Mouse (Mus musculus): ENCODE results near the gene Phtf2. TPM values are rescaled to one million over a fixed set of nuclear protein-coding genes. Genes with fewer than 3 reads are reported as not detected.
"Not testable (repeated sequence)": the region's sequence is repeated elsewhere in the genome, so short reads cannot be mapped to it uniquely, and the experiment has no call there.

The Phtf2 gene
- polyA plus RNA-seq, 1 experiment, result 2.7 TPM

DNA sequence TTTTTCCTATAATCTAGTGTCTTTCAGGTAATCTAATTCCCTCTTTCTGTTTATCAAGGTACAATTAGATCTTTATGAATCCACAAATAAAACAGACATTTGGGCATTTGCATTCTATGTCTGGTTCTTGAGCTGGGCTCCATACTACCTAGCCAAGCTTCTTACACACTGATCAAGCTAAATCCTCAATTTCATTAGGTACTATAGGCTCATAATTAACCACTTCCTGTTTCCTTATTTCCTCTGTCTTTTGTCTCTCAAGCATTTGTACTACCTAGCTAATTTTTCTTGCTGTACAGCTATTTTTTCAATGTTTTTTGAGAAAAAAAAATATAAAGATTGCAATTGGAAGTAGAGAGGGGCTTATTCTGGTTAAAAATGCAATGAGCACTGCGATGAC, 44.8 kb downstream of the Phtf2 start:
- H3K4me1 ChIP-seq (ENCODE audit: control insufficient read depth, insufficient read depth, low read length), result no peaks in the 10 kb centered on the region; the same call in 1 of the 2 replicates
- WGBS, result 100% methylated on average over 1 of the region's 1 CpGs

DNA sequence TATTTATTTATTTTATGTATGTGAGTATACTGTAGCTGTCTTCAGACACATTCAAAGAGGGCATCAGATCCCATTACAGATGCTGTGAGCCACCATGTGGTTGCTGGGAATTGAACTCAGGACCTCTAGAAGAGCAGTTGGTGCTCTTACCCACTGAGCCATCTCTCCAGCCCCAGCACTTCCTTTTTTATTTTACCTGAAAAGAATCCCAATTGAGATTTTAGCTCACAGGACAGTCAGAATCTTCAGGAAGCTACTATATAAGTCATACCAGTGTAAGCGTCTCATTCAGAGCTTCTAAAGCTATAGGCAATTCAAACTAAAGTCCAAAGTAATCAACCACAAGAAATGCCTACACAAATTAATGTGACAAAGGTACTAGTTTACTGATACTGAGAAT, 47.5 kb downstream of the Phtf2 start:
- Histone ChIP-seq H3K4me1 (ENCODE audit: control insufficient read depth, insufficient read depth, low read length) (peaks cover 4% of the 10 kb centered on the region; the same call in 1 of the 2 replicates), H3K4me3 (replicated peaks; ENCODE audit: extremely low read depth, low read depth, low read length) (no peak overlapping the region)
- TF ChIP-seq CTCF (IDR thresholded peaks at IDR 0.05; ENCODE audit: insufficient read depth, low read length) (no peak), POLR2A (IDR thresholded peaks at IDR 0.05; ENCODE audit: borderline replicate concordance, extremely low read depth, low read depth, low read length) (no peak)
- no peak for DNase-seq
- 94% methylated on average over 1 of the region's 1 CpGs for WGBS

More for the DNA sequence above, 44.8 kb downstream of the Phtf2 start:
- DNase-seq, result no peak
- H3K4me3 ChIP-seq (replicated peaks; ENCODE audit: extremely low read depth, low read depth, low read length), result no peak overlapping the region
- TF ChIP-seq POLR2A (IDR thresholded peaks at IDR 0.05; ENCODE audit: borderline replicate concordance, extremely low read depth, low read depth, low read length), result no peak
- no peak for TF ChIP-seq CTCF (IDR thresholded peaks at IDR 0.05; ENCODE audit: insufficient read depth, low read length)

DNA sequence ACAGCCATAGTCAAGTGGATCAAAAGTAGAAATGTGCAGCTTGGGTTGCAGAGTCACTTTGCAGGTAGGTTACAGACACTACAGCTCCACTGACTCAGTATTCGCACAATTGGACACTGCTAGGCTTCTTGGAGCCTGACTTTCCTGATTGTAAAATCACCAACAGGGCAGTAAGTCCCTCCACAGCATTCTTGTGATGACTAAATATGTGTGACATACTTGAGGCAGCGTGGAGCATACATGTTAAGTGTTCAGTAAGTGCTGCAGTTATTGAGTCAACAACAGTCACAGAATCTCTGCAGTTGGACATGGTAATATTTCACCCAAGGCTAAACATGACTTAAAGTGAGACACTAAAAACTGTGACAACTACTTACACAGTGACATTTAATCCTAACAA, 50.5 kb downstream of the Phtf2 start:
- TF ChIP-seq POLR2A (IDR thresholded peaks at IDR 0.05; ENCODE audit: borderline replicate concordance, extremely low read depth, low read depth, low read length) (no peak), CTCF (IDR thresholded peaks at IDR 0.05; ENCODE audit: insufficient read depth, low read length) (no peak)
- no peak for DNase-seq
- peaks cover 4% of the 10 kb centered on the region; the same call in 1 of the 2 replicates for H3K4me1 ChIP-seq (ENCODE audit: control insufficient read depth, insufficient read depth, low read length)
- 61% methylated on average over 2 of the region's 2 CpGs for WGBS
- no peak overlapping the region for H3K4me3 ChIP-seq (replicated peaks; ENCODE audit: extremely low read depth, low read depth, low read length)

DNA sequence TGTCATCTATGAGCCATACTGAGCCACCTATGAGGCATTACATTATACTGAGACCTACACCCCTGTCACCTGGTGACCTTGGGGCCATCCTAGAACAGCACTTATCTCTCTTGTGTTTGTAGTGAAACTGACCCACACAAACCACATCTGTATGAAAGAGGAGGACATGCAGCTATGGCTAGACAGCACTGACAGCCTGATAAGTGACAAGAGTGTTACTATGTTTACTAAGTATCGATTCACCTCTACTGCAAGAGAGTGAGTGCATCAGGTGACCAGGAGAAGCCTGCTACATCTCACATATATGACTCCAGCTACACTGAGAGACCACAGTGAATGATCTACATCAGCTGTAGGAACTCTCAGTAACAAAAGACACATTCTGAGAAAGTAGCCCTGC, 51.2 kb downstream of the Phtf2 start:
- TF ChIP-seq POLR2A (IDR thresholded peaks at IDR 0.05; ENCODE audit: borderline replicate concordance, extremely low read depth, low read depth, low read length) (no peak), CTCF (IDR thresholded peaks at IDR 0.05; ENCODE audit: insufficient read depth, low read length) (no peak)
- peaks cover 4% of the 10 kb centered on the region; the same call in 1 of the 2 replicates for H3K4me1 ChIP-seq (ENCODE audit: control insufficient read depth, insufficient read depth, low read length)
- H3K4me3 ChIP-seq (replicated peaks; ENCODE audit: extremely low read depth, low read depth, low read length), result no peak overlapping the region
- WGBS, result 60% methylated on average over 1 of the region's 1 CpGs
- no peak for DNase-seq

DNA sequence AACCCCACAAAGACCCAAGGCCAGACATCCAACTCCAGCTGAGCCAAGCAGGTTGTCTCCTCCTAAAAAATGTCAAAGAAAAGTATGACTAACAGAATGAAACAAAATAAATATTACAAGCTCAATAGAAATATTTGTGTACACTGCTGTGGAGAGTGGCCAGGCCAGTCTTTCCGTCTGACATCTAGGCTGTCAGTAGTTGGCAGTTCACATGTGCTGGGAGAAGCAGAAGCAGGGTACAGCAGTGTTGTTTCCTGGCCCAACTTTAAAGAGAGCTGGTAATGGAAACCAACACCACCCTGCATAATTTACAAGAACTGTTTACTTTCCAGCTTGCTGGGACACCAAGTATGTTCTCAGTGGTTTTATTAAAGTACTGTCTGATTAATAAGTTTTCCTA, 60.3 kb downstream of the Phtf2 start:
- H3K4me1 ChIP-seq (ENCODE audit: control insufficient read depth, insufficient read depth, low read length), result no peaks in the 10 kb centered on the region; the same call in 1 of the 2 replicates
- H3K4me3 ChIP-seq (replicated peaks; ENCODE audit: extremely low read depth, low read depth, low read length), result no peak overlapping the region
- 23% methylated on average over 1 of the region's 1 CpGs for WGBS
- no peak for TF ChIP-seq CTCF (IDR thresholded peaks at IDR 0.05; ENCODE audit: insufficient read depth, low read length)
- no peak for TF ChIP-seq POLR2A (IDR thresholded peaks at IDR 0.05; ENCODE audit: borderline replicate concordance, extremely low read depth, low read depth, low read length)
- DNase-seq, result no peak

DNA sequence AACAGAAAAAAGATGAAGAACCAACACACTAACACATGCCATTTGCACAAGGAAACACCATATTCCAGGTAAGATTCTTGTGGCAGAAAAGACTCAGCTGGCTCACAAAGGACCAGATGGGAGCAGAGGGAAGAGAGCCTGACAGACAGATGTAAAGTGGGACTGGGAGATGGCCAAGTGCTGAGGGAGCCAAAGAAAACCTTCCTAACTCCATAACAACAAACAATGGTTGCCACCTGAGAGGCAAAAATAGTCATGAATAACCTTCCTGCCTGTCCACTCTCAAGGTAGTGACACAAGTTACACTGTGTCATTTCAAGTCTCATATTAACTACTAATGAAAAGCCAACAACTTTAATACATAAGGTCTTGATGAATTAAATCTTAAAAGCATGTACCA, 60.8 kb downstream of the Phtf2 start:
- TF ChIP-seq CTCF (IDR thresholded peaks at IDR 0.05; ENCODE audit: insufficient read depth, low read length) (no peak), POLR2A (IDR thresholded peaks at IDR 0.05; ENCODE audit: borderline replicate concordance, extremely low read depth, low read depth, low read length) (no peak)
- no peak for DNase-seq
- Histone ChIP-seq H3K4me1 (ENCODE audit: control insufficient read depth, insufficient read depth, low read length) (no peaks in the 10 kb centered on the region; the same call in 1 of the 2 replicates), H3K4me3 (replicated peaks; ENCODE audit: extremely low read depth, low read depth, low read length) (no peak overlapping the region)

DNA sequence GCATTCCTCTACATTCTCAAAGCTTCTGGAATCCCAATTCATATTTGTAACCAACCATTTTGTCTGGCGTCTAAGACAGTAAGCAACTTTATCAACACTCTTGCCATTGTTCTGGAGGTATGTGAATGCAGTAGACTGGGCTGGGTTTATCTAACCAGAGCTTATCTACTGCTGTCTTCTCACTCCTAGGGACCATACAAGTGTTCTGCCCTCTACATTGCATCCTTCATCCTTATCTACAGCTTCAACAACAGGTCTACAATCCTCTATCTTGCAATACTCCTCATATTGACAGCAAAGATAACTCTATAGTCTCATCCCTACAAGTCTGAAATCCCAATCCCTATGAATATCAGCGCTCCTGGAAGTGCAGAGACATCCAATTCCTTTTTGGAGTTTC, 66.8 kb downstream of the Phtf2 start:
- peaks cover 2% of the 10 kb centered on the region; the same call in 1 of the 2 replicates for H3K4me1 ChIP-seq (ENCODE audit: control insufficient read depth, insufficient read depth, low read length)

DNA sequence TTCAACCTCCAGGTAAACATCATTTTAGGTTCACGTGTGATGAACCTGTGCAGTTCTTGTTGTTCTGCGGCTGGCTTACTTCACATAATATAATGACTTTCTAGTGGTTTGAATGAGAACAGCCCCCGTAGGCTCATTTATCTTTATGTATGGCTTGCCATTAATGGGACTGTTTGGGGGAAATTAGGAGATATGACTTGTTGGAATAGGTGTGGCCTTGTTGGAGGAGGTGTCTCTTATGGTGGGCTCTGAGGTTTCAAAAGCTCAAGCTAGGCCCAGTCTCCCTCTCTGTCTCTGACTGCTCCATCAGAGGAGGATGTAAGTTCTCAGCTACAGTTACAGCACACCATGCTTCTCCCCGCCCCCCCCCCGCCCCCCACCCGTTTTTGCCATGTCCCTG, 71.5 kb downstream of the Phtf2 start:
- H3K4me1 ChIP-seq (ENCODE audit: control insufficient read depth, insufficient read depth, low read length), result peaks cover 2% of the 10 kb centered on the region; the same call in 1 of the 2 replicates
- H3K4me3 ChIP-seq (replicated peaks; ENCODE audit: extremely low read depth, low read depth, low read length), result no peak overlapping the region
- no peak for TF ChIP-seq CTCF (IDR thresholded peaks at IDR 0.05; ENCODE audit: insufficient read depth, low read length)
- no peak for TF ChIP-seq POLR2A (IDR thresholded peaks at IDR 0.05; ENCODE audit: borderline replicate concordance, extremely low read depth, low read depth, low read length)
- no peak for DNase-seq
- WGBS, result 89% methylated on average over 6 of the region's 6 CpGs

More for the DNA sequence above, 66.8 kb downstream of the Phtf2 start:
- no peak for DNase-seq
- 87% methylated on average over 2 of the region's 2 CpGs for WGBS
- no peak for TF ChIP-seq CTCF (IDR thresholded peaks at IDR 0.05; ENCODE audit: insufficient read depth, low read length)
- no peak for TF ChIP-seq POLR2A (IDR thresholded peaks at IDR 0.05; ENCODE audit: borderline replicate concordance, extremely low read depth, low read depth, low read length)
- no peak overlapping the region for H3K4me3 ChIP-seq (replicated peaks; ENCODE audit: extremely low read depth, low read depth, low read length)

DNA sequence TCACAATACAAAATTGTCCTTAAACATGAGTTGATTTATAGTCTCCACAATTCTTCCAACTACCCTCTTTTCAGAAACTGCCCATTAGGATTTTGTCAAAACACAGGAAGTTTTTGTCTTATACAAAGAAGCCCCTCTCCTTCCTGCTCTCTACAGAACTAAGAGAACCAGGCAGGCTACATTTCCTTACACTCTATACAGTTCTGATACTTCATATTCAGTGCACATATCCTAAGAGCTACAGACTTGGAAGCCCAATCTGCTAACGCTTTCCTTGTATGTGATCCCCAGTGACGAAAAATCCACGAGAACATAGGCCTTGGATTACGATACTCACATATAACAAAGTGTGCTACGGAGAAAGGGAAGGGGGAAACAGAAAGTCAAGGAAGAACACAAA, 86.0 kb downstream of the Phtf2 start:
- DNase-seq, result no peak
- Histone ChIP-seq H3K4me3 (replicated peaks; ENCODE audit: extremely low read depth, low read depth, low read length) (no peak overlapping the region), H3K4me1 (ENCODE audit: control insufficient read depth, insufficient read depth, low read length) (no peaks in the 10 kb centered on the region)
- WGBS, result 69% methylated on average over 5 of the region's 5 CpGs
- TF ChIP-seq CTCF (IDR thresholded peaks at IDR 0.05; ENCODE audit: insufficient read depth, low read length) (no peak), POLR2A (IDR thresholded peaks at IDR 0.05; ENCODE audit: borderline replicate concordance, extremely low read depth, low read depth, low read length) (no peak)

DNA sequence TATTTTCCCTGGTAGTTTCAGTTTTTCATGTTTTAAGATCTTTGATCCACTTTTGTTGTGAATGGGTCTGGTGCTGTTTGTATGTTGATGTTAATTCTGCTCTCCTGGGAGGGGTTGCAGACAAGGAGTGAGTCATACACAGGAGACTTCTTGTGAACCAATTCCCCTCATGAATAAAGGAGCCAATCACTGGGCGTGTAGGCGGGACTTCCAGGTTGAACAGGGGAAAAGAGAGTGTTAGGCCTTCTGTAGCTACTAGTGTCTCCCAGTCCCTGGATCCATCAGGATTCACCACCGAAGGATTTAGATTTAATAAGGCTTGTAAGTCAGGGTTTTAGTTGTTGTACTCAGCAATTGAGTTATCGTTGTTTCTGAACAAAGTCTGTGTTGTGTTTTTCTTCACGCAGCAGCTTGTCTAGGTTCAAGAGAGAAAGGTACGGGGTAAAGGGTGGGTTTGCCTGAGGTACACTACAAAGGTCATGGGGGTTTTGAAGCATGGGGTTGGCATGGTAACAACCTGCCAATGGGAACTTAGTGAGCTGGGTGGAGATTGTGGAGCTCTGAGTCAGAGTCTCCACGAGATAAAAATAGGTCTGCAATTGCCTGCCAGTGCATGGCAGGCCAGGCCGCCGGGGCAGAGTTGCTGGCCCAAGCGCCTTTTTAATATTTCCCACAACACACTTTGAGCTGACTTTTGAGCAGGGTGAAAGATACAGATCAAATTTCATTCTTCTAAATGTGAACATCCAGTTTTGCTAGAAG, 90.0 kb downstream of the Phtf2 start:
- no peaks in the 10 kb centered on the region for H3K4me1 ChIP-seq (ENCODE audit: control insufficient read depth, insufficient read depth, low read length)
- 69% methylated on average over 10 of the region's 10 CpGs for WGBS
- TF ChIP-seq POLR2A (IDR thresholded peaks at IDR 0.05; ENCODE audit: borderline replicate concordance, extremely low read depth, low read depth, low read length) (no peak), CTCF (IDR thresholded peaks at IDR 0.05; ENCODE audit: insufficient read depth, low read length) (no peak)
- no peak overlapping the region for H3K4me3 ChIP-seq (replicated peaks; ENCODE audit: extremely low read depth, low read depth, low read length)
- DNase-seq, result no peak

DNA sequence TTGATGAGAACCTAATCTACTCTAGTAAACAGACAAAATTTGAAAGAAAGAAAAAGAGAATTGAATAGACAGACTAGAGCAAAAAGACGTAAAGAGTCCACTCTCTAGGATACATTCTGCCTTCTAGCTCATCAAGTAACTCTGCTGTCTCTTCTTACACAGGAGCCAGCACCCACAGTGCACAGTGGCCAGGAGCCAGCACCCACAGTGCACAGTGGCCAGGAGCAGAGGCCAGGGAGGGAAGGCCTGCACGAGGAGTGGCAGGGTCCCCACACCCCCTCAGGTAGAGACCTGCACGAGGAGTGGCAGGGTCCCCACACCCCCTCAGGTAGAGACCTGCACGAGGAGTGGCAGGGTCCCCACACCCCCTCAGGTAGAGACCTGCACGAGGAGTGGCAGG, 95.5 kb downstream of the Phtf2 start:
- not testable (repeated sequence) for H3K4me1 ChIP-seq (ENCODE audit: control insufficient read depth, insufficient read depth, low read length); DNase-seq; H3K4me3 ChIP-seq (replicated peaks; ENCODE audit: extremely low read depth, low read depth, low read length)
- WGBS, result 88% methylated on average over 4 of the region's 5 CpGs
